Mouse (Mus musculus): Measurements from ENCODE around the gene Trip6. TPM values are rescaled to one million over a fixed set of nuclear protein-coding genes. Genes with fewer than 3 reads are reported as not detected.
A peak's percentile ranks its signal among the peaks of the same experiment; 100 is the strongest.

Trip6 gene
- total and polyA plus RNA-seq, 3 experiments, result 0.86 to 3.9 (median 1.8) TPM

DNA sequence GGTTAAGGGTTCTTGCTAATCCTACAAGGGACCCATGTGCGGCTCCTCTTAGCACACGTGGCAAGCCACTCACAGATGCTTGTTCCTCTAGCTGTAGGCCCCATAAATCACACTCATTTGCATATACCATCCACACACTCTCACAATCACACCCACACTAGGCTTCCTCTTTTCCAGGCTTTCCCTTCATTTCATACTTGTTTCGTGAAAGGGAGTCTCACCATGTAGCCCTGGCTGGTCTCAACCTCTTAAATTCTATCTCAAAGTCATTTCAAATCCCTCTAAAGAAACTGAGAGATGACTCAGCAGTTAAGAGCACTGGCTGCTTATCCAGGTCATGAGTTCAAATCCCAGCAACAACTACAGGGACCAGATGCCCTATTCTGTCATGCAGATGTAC, 8.4 kb downstream of the Trip6 start:
- TF ChIP-seq BHLHE40 (IDR thresholded peaks at IDR 0.05; ENCODE audit: low read depth, low read length), result peak; percentile 77
- TF ChIP-seq MAX (IDR thresholded peaks at IDR 0.05; ENCODE audit: low read length), result peak; percentile 98
- TF ChIP-seq SIN3A (IDR thresholded peaks at IDR 0.05; ENCODE audit: low read length), result peak; percentile 67; the same call in 1 of the 2 replicates
- TF ChIP-seq MXI1 (IDR thresholded peaks at IDR 0.05; ENCODE audit: low read depth, low read length), result peak; percentile 96
- no peak for TF ChIP-seq HCFC1 (IDR thresholded peaks at IDR 0.05; ENCODE audit: low read depth, low read length)
- 0 out of 2 replicates have a peak, but pooled peaks have one; percentile 30 for TF ChIP-seq TBP (conservative IDR thresholded peaks at IDR 0.05; ENCODE audit: low read depth, low read length)
- TF ChIP-seq CTCF (conservative IDR thresholded peaks at IDR 0.05 in 1 of 2, IDR thresholded peaks at IDR 0.05 in 1 of 2; ENCODE audit: low read depth in 2 of 2, low read length in 2 of 2), result no peak
- no peak for TF ChIP-seq NRF1 (IDR thresholded peaks at IDR 0.05; ENCODE audit: low read depth, low read length)
- TF ChIP-seq NELFE (IDR thresholded peaks at IDR 0.05; ENCODE audit: low read depth, low read length), result no peak
- peak; percentile 100 for TF ChIP-seq MYC (IDR thresholded peaks at IDR 0.05; ENCODE audit: low read depth, low read length)
- TF ChIP-seq POLR2A (IDR thresholded peaks at IDR 0.05; ENCODE audit: low read depth, low read length), result peak; percentile 58
- TF ChIP-seq JUND (conservative IDR thresholded peaks at IDR 0.05; ENCODE audit: low read depth, low read length), result no peak
- peak; percentile 96 for TF ChIP-seq MAFK (IDR thresholded peaks at IDR 0.05; ENCODE audit: insufficient replicate concordance, low read length)
- TF ChIP-seq ZMIZ1 (IDR thresholded peaks at IDR 0.05; ENCODE audit: low read depth, low read length), result 0 out of 2 replicates have a peak, but pooled peaks have one; percentile 8
- no peak for TF ChIP-seq ELF1 (IDR thresholded peaks at IDR 0.05; ENCODE audit: low read depth, low read length)
- TF ChIP-seq USF1 (IDR thresholded peaks at IDR 0.05; ENCODE audit: low read depth, low read length), result no peak
- TF ChIP-seq E2F4 (IDR thresholded peaks at IDR 0.05; ENCODE audit: insufficient replicate concordance, low read depth, low read length), result no peak
- TF ChIP-seq ETS1 (conservative IDR thresholded peaks at IDR 0.05; ENCODE audit: low read depth, low read length), result peak; percentile 27; the same call in 1 of the 2 replicates
- dilution Hi-C loops (cut with MboI; ENCODE audit: extremely low pct_ligation_motif_present, extremely low pct_unique_long_range_greater_than_20kb, low sequenced_read_pairs) (no loop called here), in situ Hi-C loops (cut with MboI; ENCODE audit: low pct_ligation_motif_present, low pct_unique_long_range_greater_than_20kb, low sequenced_read_pairs) (no loop called here)
- DNase-seq (ENCODE audit: extremely low read depth), result peak; percentile 71
- H3K79me2 ChIP-seq (replicated peaks; ENCODE audit: control insufficient read depth, extremely low read depth, insufficient read depth, poor library complexity, severe bottlenecking), result peaks cover 56% of the 10 kb centered on the region
- H3K9me3 ChIP-seq (replicated peaks; ENCODE audit: low read length), result peaks cover 6% of the 10 kb centered on the region
- peaks cover 12 to 51% of the 10 kb centered on the region in 2 experiments for H3K4me1 ChIP-seq (ENCODE audit: control insufficient read depth in 1 of 2, insufficient read depth in 2 of 2)
- H3K4me2 ChIP-seq (ENCODE audit: insufficient read depth, low read depth, poor library complexity, severe bottlenecking), result peak overlapping the region; percentile 93
- peak overlapping the region; percentile 82 to 88 (median 83) for H3K4me3 ChIP-seq (replicated peaks in 1 of 3; ENCODE audit: low read depth in 2 of 3, low read length in 2 of 3, poor library complexity in 1 of 3)
- no peaks in the 10 kb centered on the region for H3K27me3 ChIP-seq (replicated peaks)
- 0 out of 2 replicates have a peak overlapping the region, but pooled peaks have one; percentile 17 for H3K27ac ChIP-seq (ENCODE audit: insufficient read depth, low read depth)
- H3K36me3 ChIP-seq (replicated peaks in 1 of 2; ENCODE audit: control insufficient read depth in 1 of 2, insufficient read depth in 1 of 2, low read length in 1 of 2), result peaks cover 30 to 68% of the 10 kb centered on the region in 2 experiments
- H3K9ac ChIP-seq (ENCODE audit: insufficient read depth, low read depth), result peak overlapping the region; percentile 89

DNA sequence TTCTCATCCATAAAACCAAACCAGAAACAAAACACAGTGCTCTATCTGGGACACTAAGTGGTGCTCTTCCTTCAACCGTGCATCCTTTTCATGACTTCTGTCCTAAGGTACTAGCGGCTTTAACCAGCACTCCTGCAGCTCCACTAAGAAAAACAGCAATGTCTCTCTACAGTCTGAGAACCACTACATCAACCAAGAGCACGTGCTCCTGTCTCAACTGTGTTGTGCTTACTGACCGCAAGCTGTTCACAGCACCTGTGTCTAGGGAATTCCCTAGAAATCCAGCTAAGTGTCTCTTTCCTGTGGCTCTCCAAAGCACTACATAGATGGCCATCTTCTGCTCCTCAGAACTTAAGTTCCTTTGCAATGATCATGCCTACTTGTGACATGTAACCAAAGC, 9.4 kb downstream of the Trip6 start:
- peak overlapping the region in 1 of 3 experiments; percentile 82 for H3K4me3 ChIP-seq (replicated peaks in 1 of 3; ENCODE audit: low read depth in 2 of 3, low read length in 2 of 3, poor library complexity in 1 of 3)
- H3K9ac ChIP-seq (ENCODE audit: insufficient read depth, low read depth), result peak overlapping the region; percentile 89
- dilution Hi-C loops (cut with MboI; ENCODE audit: extremely low pct_ligation_motif_present, extremely low pct_unique_long_range_greater_than_20kb, low sequenced_read_pairs) (no loop called here), in situ Hi-C loops (cut with MboI; ENCODE audit: low pct_ligation_motif_present, low pct_unique_long_range_greater_than_20kb, low sequenced_read_pairs) (no loop called here)
- no peak overlapping the region for H3K27ac ChIP-seq (ENCODE audit: insufficient read depth, low read depth)
- TF ChIP-seq CTCF (conservative IDR thresholded peaks at IDR 0.05 in 1 of 2, IDR thresholded peaks at IDR 0.05 in 1 of 2; ENCODE audit: low read depth in 2 of 2, low read length in 2 of 2) (peak in 1 of 2 experiments; percentile 1; a peak in 1 of 4 replicates), CHD1 (IDR thresholded peaks at IDR 0.05; ENCODE audit: low read depth, low read length) (no peak), MYC (IDR thresholded peaks at IDR 0.05; ENCODE audit: low read depth, low read length) (peak; percentile 66; the same call in 1 of the 2 replicates), ZNF384 (IDR thresholded peaks at IDR 0.05; ENCODE audit: low read depth, low read length) (no peak), BHLHE40 (IDR thresholded peaks at IDR 0.05; ENCODE audit: low read depth, low read length) (peak; percentile 83), NRF1 (IDR thresholded peaks at IDR 0.05; ENCODE audit: low read depth, low read length) (no peak), POLR2AphosphoS2 (IDR thresholded peaks at IDR 0.05; ENCODE audit: low read depth, low read length) (no peak), ZMIZ1 (IDR thresholded peaks at IDR 0.05; ENCODE audit: low read depth, low read length) (no peak), MXI1 (IDR thresholded peaks at IDR 0.05; ENCODE audit: low read depth, low read length) (peak; percentile 56; the same call in 1 of the 2 replicates), MAX (IDR thresholded peaks at IDR 0.05; ENCODE audit: low read length) (peak; percentile 88)
- H3K27me3 ChIP-seq (replicated peaks), result no peaks in the 10 kb centered on the region
- peak overlapping the region; percentile 93 for H3K4me2 ChIP-seq (ENCODE audit: insufficient read depth, low read depth, poor library complexity, severe bottlenecking)
- H3K36me3 ChIP-seq (replicated peaks in 1 of 2; ENCODE audit: control insufficient read depth in 1 of 2, insufficient read depth in 1 of 2, low read length in 1 of 2), result peaks cover 41 to 70% of the 10 kb centered on the region in 2 experiments
- H3K79me2 ChIP-seq (replicated peaks; ENCODE audit: control insufficient read depth, extremely low read depth, insufficient read depth, poor library complexity, severe bottlenecking), result peaks cover 57% of the 10 kb centered on the region
- peaks cover 7 to 41% of the 10 kb centered on the region in 2 experiments for H3K4me1 ChIP-seq (ENCODE audit: control insufficient read depth in 1 of 2, insufficient read depth in 2 of 2)
- H3K9me3 ChIP-seq (replicated peaks; ENCODE audit: low read length), result peaks cover 6% of the 10 kb centered on the region
- no peak for DNase-seq (ENCODE audit: extremely low read depth)
